Mouse (Mus musculus): Measurements from ENCODE around the gene Scgn. TPM values are rescaled to one million over a fixed set of nuclear protein-coding genes. Genes with fewer than 3 reads are reported as not detected.
A peak's percentile ranks its signal among the peaks of the same experiment; 100 is the strongest.

The Scgn gene
- polyA plus RNA-seq, 1 experiment from 2014 or later, result 1.6 TPM

DNA sequence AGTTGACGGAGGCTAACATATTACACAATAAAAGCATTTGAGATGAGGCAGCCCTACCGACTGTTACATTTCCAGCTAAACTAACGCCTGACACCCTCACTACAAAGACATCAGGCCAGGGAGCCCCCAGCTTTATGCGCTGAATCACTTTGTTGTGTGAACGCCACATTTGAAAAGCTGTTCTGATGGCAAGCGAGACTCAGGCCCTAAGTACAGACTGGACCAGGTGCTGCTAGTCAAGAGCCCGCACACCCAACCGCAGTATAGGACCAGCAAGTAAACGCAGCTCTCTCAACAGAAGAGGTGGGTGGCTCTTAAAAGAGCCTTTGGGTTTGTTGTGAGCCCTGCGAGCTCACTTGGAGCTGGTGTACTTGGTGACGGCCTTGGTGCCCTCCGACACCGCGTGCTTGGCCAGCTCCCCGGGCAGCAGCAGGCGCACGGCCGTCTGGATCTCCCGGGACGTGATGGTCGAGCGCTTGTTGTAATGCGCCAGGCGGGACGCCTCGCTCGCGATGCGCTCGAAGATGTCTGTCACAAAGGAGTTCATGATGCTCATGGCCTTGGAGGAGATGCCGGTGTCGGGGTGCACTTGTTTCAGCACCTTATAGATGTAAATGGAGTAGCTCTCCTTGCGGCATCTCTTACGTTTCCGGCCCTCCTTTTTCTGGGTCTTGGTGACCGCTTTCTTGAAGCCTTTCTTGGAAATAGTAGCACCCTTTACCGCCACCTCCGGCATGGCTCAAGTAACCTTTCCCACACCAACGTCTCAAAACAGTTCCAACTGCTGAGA, 57.4 kb downstream of the Scgn start, which contains the start of gene Hist1h2ba:
Gene Hist1h2ba (minus strand): TSS at position 736 of the 790 bp plus-strand sequence.
- Histone ChIP-seq H3K4me3 (no peak within 1 kb of the TSS), H3K27ac (replicated peaks) (no peak within 1 kb of the TSS), H3K9me3 (no peaks in the 10 kb centered on the region), H3K4me2 (replicated peaks) (no peak within 1 kb of the TSS), H3K4me1 (0 out of 2 replicates have a peak, but pooled peaks cover 3% of the 10 kb centered on the region), H3K27me3 (no peaks in the 10 kb centered on the region), H3K9ac (replicated peaks) (no peak within 1 kb of the TSS), H3K36me3 (no peaks in the 10 kb centered on the region)
- 94% methylated on average over 39 of the region's 39 CpGs for WGBS
- no peak for ATAC-seq (replicated peaks)

DNA sequence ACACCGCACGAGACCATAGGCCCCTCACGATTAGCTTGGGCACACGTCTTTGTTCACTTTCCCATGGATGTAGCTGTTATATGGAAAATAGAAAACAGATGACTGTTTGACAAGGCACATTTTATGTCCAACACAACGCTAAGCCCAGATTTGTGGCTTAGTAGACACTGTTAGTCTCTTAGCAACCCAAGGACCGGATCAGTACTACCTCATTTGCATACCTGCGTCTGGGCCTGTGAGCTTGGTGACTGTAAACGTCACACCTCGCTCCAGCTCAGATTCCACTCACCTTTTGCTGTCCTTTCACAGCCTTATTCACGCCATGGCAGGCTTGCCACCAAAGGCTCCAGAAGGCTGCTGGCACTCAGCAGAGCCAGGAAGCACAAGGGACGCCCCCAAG, 60.1 kb downstream of the Scgn start:
- H3K4me2 ChIP-seq (replicated peaks), result no peak overlapping the region
- H3K9ac ChIP-seq (replicated peaks), result no peak overlapping the region
- no peak overlapping the region for H3K4me3 ChIP-seq
- no peaks in the 10 kb centered on the region for H3K9me3 ChIP-seq
- no peak overlapping the region for H3K27ac ChIP-seq (replicated peaks)
- H3K4me1 ChIP-seq, result no peaks in the 10 kb centered on the region
- H3K36me3 ChIP-seq, result no peaks in the 10 kb centered on the region
- ATAC-seq (replicated peaks), result no peak
- WGBS, result 77% methylated on average over 11 of the region's 11 CpGs
- no peaks in the 10 kb centered on the region for H3K27me3 ChIP-seq

DNA sequence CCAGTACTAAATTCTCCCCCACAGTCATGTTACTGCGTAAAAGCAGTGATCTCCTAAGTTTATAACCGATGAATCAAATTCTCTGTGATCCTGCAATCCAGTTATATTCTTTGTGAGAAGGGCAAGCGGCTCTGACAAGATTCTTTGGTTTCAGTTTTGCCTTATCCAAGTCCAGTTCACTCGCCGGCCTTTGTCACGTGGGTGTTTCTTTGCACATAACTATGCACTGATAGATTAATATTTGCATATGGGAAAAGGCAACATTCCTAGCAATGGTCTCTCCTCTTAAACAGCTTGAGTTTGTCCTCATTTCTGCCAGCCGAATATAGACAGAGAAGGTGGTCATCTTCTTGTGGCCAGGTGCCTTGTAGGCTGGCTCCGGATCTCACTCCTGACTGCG, 60.6 kb downstream of the Scgn start:
- Histone ChIP-seq H3K27me3 (no peaks in the 10 kb centered on the region), H3K4me2 (replicated peaks) (no peak overlapping the region), H3K27ac (replicated peaks) (no peak overlapping the region), H3K9ac (replicated peaks) (no peak overlapping the region), H3K4me3 (no peak overlapping the region), H3K36me3 (no peaks in the 10 kb centered on the region), H3K4me1 (no peaks in the 10 kb centered on the region), H3K9me3 (no peaks in the 10 kb centered on the region)
- no peak for ATAC-seq (replicated peaks)
- WGBS, result 93% methylated on average over 9 of the region's 9 CpGs

DNA sequence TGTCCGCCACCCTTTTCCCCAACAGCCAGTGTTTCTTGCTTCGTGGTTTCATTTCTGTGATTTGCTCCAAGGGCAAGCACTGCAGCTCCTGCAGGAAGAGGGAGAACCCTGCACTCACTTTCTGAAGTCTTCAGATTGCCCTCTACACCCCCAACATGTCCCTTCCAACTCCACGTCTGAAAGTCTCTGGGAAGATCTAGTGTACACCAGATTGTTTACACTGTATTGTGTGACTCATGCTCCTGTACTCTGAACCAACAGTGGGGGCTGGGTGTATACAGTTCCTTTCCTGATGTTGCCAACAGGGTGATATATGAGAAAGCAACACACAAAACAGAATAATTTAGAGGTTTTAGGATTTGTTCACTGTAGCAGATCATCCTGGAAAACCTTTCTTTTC, 62.4 kb downstream of the Scgn start:
- H3K4me2 ChIP-seq (replicated peaks), result no peak overlapping the region
- no peaks in the 10 kb centered on the region for H3K36me3 ChIP-seq
- 67% methylated on average over 3 of the region's 3 CpGs for WGBS
- no peak overlapping the region for H3K27ac ChIP-seq (replicated peaks)
- ATAC-seq (replicated peaks), result no peak
- H3K4me3 ChIP-seq, result no peak overlapping the region
- H3K4me1 ChIP-seq, result no peaks in the 10 kb centered on the region
- no peak overlapping the region for H3K9ac ChIP-seq (replicated peaks)
- no peaks in the 10 kb centered on the region for H3K27me3 ChIP-seq
- no peaks in the 10 kb centered on the region for H3K9me3 ChIP-seq

DNA sequence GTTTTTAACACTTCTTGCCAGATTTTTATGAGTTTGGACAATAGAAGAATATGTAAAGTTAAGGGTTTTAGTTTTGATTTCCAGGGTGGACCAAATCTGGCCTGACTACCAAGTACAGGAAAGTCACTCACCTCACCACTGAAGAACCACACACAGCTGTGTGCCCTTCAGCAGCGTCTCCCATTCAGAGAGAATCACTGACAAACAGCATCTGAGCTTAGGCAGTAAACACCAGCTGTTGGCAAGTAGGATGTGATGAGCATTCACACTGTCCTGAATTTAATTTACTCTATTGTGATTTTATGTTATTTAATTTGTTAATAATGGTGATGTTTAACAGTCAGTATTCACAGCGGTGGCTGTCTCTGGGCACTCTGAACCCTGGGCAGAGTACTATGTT, 65.2 kb downstream of the Scgn start:
- no peaks in the 10 kb centered on the region for H3K36me3 ChIP-seq
- no peak overlapping the region for H3K4me3 ChIP-seq
- H3K27ac ChIP-seq (replicated peaks), result 0 out of 2 replicates have a peak overlapping the region, but pooled peaks have one; percentile 11
- no peaks in the 10 kb centered on the region for H3K4me1 ChIP-seq
- ATAC-seq (replicated peaks), result 0 out of 2 replicates have a peak, but pooled peaks have one; percentile 55
- H3K4me2 ChIP-seq (replicated peaks), result no peak overlapping the region
- WGBS, result 62% methylated on average over 2 of the region's 2 CpGs
- no peaks in the 10 kb centered on the region for H3K27me3 ChIP-seq
- H3K9ac ChIP-seq (replicated peaks), result no peak overlapping the region
- H3K9me3 ChIP-seq, result no peaks in the 10 kb centered on the region

DNA sequence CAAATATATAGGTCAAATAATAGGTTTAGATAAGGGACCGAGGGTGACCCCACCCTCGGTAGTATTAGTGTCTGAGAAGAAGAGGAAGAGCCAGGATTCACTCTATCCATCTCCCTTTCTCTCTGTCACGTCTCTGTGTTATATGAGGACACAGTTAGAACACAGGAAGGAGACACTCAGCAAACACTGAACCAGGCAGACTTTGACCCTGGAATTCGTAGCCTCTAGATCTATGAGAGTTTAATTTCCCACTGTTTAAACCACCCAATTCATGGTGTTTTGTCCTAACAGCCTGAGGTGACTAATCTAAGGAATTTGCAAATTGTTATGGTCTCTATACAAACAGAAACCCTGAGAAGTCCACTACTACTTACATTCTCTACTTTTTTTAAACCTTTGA, 73.3 kb downstream of the Scgn start:
- H3K4me1 ChIP-seq, result no peaks in the 10 kb centered on the region
- no peak overlapping the region for H3K27ac ChIP-seq (replicated peaks)
- H3K27me3 ChIP-seq, result no peaks in the 10 kb centered on the region
- ATAC-seq (replicated peaks), result no peak
- no peak overlapping the region for H3K4me3 ChIP-seq
- WGBS, result 85% methylated on average over 4 of the region's 4 CpGs
- H3K36me3 ChIP-seq, result no peaks in the 10 kb centered on the region
- no peak overlapping the region for H3K9ac ChIP-seq (replicated peaks)
- no peaks in the 10 kb centered on the region for H3K9me3 ChIP-seq
- H3K4me2 ChIP-seq (replicated peaks), result no peak overlapping the region

DNA sequence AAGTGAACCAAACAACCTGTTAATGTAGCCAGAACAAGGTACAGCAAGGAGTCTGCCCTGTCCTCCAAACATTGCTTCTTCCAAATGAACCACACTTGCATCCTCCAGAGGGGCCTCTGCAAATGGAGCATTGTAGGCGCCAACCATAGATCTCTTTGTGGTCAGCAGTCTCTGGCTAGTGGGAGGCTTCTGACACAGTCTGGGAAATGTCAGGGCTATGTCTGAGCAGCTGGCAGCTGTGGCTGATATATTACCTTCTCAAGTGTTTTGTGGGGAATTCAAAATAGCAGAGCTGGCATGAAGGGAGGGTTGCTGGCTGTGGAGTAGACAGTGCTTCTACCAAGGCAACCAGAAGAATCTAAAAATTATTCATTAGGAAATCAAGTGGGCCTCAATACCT, 74.9 kb downstream of the Scgn start:
- Histone ChIP-seq H3K9me3 (no peaks in the 10 kb centered on the region), H3K4me2 (replicated peaks) (no peak overlapping the region), H3K4me1 (no peaks in the 10 kb centered on the region), H3K27ac (replicated peaks) (no peak overlapping the region), H3K36me3 (no peaks in the 10 kb centered on the region), H3K27me3 (no peaks in the 10 kb centered on the region), H3K4me3 (no peak overlapping the region), H3K9ac (replicated peaks) (no peak overlapping the region)
- WGBS, result 95% methylated on average over 1 of the region's 1 CpGs
- ATAC-seq (replicated peaks), result no peak

DNA sequence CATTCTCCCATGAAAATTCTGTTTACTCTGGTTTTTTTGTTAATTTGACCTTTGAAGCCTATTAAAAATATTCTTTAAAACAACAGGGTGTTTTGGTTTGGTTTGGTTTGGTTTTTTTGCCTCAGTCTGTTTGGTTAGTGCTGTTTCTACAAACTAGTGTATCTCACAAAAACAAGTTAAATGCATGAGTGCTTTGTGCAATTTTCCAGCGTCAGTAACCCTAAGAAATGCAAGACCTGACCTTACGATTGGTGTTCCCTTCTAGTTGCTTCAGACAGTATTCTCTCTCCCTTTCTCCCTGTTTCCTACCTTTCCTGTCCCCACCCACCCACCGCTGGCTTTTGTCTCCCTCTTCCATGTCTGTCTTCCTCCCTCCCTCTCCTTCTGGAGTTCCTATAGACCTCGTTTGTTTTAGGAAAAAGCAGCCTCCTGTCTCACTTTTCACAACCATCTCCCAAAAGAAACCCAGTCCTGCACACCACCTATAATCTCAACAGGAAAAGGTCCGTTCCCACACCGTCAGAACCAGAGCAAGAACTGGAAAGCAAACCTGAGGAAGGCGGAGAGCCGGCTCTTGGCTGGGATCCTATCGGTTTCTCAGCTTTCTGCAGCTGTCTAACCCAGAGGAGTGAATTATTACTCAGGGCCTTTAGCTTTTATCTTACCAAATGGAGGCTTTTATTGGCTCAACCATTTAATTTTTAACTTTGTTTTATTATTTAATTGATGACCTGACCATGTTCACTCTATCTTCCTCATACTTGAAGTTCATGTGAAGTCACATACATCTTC, 76.4 kb downstream of the Scgn start, which contains the start of gene Slc17a4:
Gene Slc17a4 (minus strand): TSS at position 634 of the 792 bp plus-strand sequence.
- H3K36me3 ChIP-seq, result no peaks in the 10 kb centered on the region
- no peak within 1 kb of the TSS for H3K27ac ChIP-seq (replicated peaks)
- H3K27me3 ChIP-seq, result no peaks in the 10 kb centered on the region
- no peaks in the 10 kb centered on the region for H3K9me3 ChIP-seq
- ATAC-seq (replicated peaks), result no peak
- no peak within 1 kb of the TSS for H3K4me2 ChIP-seq (replicated peaks)
- H3K4me3 ChIP-seq, result no peak within 1 kb of the TSS
- no peak within 1 kb of the TSS for H3K9ac ChIP-seq (replicated peaks)
- 77% methylated on average over 9 of the region's 9 CpGs for WGBS
- H3K4me1 ChIP-seq, result no peaks in the 10 kb centered on the region

DNA sequence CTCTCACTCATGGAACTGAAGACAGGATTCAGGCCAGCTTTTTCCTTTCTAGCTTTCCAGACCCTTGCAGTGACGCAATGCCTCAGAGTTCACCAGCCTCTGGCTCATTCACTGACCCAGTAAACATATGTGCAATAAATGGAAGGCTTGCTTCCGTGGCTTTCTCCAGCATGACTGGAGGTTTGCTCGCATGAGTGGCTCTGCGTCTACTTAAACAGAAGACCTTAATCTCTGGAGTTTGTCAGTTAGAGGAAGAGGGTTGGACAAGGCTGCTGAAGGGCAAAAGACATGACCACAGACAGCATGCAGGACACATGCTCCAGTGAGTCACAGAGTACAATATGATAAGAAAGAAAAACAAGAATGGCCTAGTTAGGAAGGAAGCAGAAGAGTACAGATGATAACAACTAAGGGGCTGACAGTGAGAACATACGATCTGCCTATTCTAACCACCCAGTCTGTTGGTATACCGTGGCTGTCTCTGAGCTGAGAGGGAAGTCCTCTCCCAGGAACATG, 77.2 kb downstream of the Scgn start:
- no peak overlapping the region for H3K4me2 ChIP-seq (replicated peaks)
- H3K4me1 ChIP-seq, result no peaks in the 10 kb centered on the region
- no peak overlapping the region for H3K27ac ChIP-seq (replicated peaks)
- H3K9ac ChIP-seq (replicated peaks), result no peak overlapping the region
- H3K4me3 ChIP-seq, result no peak overlapping the region
- ATAC-seq (replicated peaks), result no peak
- H3K9me3 ChIP-seq, result no peaks in the 10 kb centered on the region
- WGBS, result 62% methylated on average over 6 of the region's 6 CpGs
- H3K36me3 ChIP-seq, result no peaks in the 10 kb centered on the region
- no peaks in the 10 kb centered on the region for H3K27me3 ChIP-seq

DNA sequence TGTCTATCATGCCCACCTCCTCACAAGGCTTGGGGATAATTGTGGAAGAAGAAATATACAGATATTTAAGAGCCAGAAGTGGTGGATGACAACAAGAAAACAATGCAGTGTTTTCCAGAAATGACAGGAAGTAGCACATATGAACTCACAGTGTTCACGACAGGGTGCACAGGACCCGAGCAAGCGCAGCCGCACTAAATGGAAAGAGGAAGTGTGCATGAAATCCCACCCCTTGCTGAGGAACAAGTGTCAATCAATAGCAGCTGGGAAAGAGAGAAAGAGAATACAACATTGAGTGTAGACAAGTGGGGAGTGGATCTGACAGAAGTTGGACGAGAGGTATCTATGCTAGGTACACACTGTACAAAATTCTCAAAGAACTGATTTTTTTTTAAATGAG, 79.7 kb downstream of the Scgn start:
- Histone ChIP-seq H3K27me3 (no peaks in the 10 kb centered on the region), H3K4me2 (replicated peaks) (no peak overlapping the region), H3K9ac (replicated peaks) (no peak overlapping the region), H3K4me3 (no peak overlapping the region), H3K9me3 (no peaks in the 10 kb centered on the region), H3K36me3 (no peaks in the 10 kb centered on the region), H3K4me1 (no peaks in the 10 kb centered on the region), H3K27ac (replicated peaks) (no peak overlapping the region)
- 88% methylated on average over 5 of the region's 5 CpGs for WGBS
- ATAC-seq (replicated peaks), result no peak

DNA sequence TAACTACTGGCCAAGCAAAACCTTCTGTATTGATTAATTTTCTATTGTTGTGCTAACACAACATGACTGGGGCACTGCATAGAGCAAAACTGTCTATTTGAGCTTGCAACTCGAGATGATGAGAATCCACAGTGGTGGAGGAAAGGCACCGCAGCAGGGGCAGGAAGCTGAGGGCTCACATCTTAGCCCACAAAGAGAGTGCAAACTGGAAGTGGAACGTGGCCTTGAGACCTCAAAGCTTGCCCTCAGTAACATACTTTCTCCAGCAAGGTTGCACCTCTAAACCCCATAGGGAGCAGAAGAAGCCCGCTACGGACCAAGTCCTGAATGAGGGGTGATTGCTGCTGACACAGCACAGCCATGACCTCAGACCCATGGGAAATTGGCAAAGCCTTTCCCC, 80.9 kb downstream of the Scgn start:
- WGBS, result 86% methylated on average over 5 of the region's 5 CpGs
- no peak overlapping the region for H3K9ac ChIP-seq (replicated peaks)
- no peaks in the 10 kb centered on the region for H3K4me1 ChIP-seq
- H3K27ac ChIP-seq (replicated peaks), result no peak overlapping the region
- H3K4me2 ChIP-seq (replicated peaks), result no peak overlapping the region
- no peaks in the 10 kb centered on the region for H3K27me3 ChIP-seq
- no peak for ATAC-seq (replicated peaks)
- no peak overlapping the region for H3K4me3 ChIP-seq
- no peaks in the 10 kb centered on the region for H3K9me3 ChIP-seq
- H3K36me3 ChIP-seq, result no peaks in the 10 kb centered on the region

DNA sequence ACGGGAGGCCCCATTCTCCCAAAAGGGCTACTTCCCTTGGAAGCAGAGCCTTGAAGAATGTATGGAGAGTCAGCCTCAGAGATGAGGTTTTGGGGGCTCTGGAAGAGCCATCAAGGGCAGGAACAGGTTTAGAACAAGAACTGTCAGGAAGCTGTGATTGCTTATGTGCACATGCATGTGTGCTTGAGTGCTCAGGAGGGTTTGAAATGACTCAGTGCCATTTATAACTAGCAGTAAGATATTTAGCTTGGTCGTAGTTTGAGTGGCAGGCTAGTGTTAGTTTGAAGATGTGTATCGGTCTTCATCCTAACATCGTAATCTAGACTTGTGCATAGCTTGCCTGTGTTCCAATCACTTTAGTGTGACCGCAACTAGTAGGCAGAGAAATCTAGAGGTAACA, 84.1 kb downstream of the Scgn start:
- 95% methylated on average over 5 of the region's 5 CpGs for WGBS
- ATAC-seq (replicated peaks), result no peak
- Histone ChIP-seq H3K9ac (replicated peaks) (no peak overlapping the region), H3K27me3 (no peaks in the 10 kb centered on the region), H3K27ac (replicated peaks) (no peak overlapping the region), H3K4me3 (no peak overlapping the region), H3K4me2 (replicated peaks) (no peak overlapping the region), H3K4me1 (no peaks in the 10 kb centered on the region), H3K36me3 (no peaks in the 10 kb centered on the region), H3K9me3 (no peaks in the 10 kb centered on the region)
